Mouse (Mus musculus) forebrain, embryonic 11.5 days (tissue): Measurements from ENCODE around the gene Grk6. TPM values are rescaled to one million over a fixed set of nuclear protein-coding genes. Genes with fewer than 3 reads are reported as not detected.
"Not testable (repeated sequence)": the region's sequence is repeated elsewhere in the genome, so short reads cannot be mapped to it uniquely, and the experiment has no call there.

Experiments used
- ATAC-seq: fragments of 200-750 bp; cut with Nextera tagmentation; replicated peaks from 2 replicates; pipeline ENCODE4 v1.8.0; 2017; ENCODE audit warnings: moderate TSS enrichment; ENCODE audit not compliant: low FRiP score
- DNase-seq: peaks from one replicate; pipeline ENCODE4 v3.0.0-alpha.2; 2017; ENCODE audit warnings: low spot score
- H3K27ac ChIP-seq: fragments of 300-500 bp; sonication (generic); 2 replicates; pipeline ENCODE4 v1.5.1; 2014; ENCODE audit warnings: low read depth, low read length
- H3K27me3 ChIP-seq: fragments of 300-500 bp; sonication (generic); 2 replicates; pipeline ENCODE4 v1.6.1; 2014; ENCODE audit warnings: mild to moderate bottlenecking, low read length, mixed read lengths; ENCODE audit not compliant: control insufficient read depth, insufficient read depth
- H3K36me3 ChIP-seq: fragments of 300-500 bp; sonication (generic); 2 replicates; pipeline ENCODE4 v1.6.1; 2014; ENCODE audit warnings: mild to moderate bottlenecking, low read length, moderate library complexity, mixed read lengths; ENCODE audit not compliant: control insufficient read depth, insufficient read depth
- H3K4me1 ChIP-seq: fragments of 300-500 bp; sonication (generic); replicated peaks from 2 replicates; pipeline ENCODE4 v1.6.1; 2014; ENCODE audit warnings: low read length, mixed read lengths; ENCODE audit not compliant: control insufficient read depth, insufficient read depth
- H3K4me2 ChIP-seq: fragments of 300-500 bp; sonication (generic); 2 replicates; pipeline ENCODE4 v1.6.1; 2014; ENCODE audit warnings: low read depth, mild to moderate bottlenecking, low read length, moderate library complexity, mixed read lengths; ENCODE audit not compliant: severe bottlenecking
- H3K4me3 ChIP-seq: fragments of 300-500 bp; sonication (generic); 2 replicates; pipeline ENCODE4 v1.5.1; 2014; ENCODE audit warnings: low read depth, low read length
- H3K9ac ChIP-seq: fragments of 300-500 bp; sonication (generic); 2 replicates; pipeline ENCODE4 v1.6.1; 2014; ENCODE audit warnings: low read length
- H3K9me3 ChIP-seq: fragments of 300-500 bp; sonication (generic); 2 replicates; pipeline ENCODE4 v1.6.1; 2016; ENCODE audit warnings: low read length, mixed read lengths; ENCODE audit not compliant: control insufficient read depth
- WGBS: fragments of 180-500 bp; shearing (Covaris S2); extraction: QIAGEN DNeasy Blood & Tissue Kit; methylation state at CpG from one replicate; pipeline ENCODE4 v1.1.7; 2014; 5-methylcytosine and 5-hydroxymethylcytosine counted together
- polyA plus RNA-seq: library from polyadenylated mRNA; unstranded; fragments of >200 nt; fragmentation: Nextera tagmentation; extraction: Ambion mirVana; gene quantifications from 2 replicates; pipeline ENCODE4 v1.2.1, GENCODE M21; 2014

The Grk6 gene
- polyA plus RNA-seq, 1 experiment from 2014 or later, result 69.5 TPM

DNA sequence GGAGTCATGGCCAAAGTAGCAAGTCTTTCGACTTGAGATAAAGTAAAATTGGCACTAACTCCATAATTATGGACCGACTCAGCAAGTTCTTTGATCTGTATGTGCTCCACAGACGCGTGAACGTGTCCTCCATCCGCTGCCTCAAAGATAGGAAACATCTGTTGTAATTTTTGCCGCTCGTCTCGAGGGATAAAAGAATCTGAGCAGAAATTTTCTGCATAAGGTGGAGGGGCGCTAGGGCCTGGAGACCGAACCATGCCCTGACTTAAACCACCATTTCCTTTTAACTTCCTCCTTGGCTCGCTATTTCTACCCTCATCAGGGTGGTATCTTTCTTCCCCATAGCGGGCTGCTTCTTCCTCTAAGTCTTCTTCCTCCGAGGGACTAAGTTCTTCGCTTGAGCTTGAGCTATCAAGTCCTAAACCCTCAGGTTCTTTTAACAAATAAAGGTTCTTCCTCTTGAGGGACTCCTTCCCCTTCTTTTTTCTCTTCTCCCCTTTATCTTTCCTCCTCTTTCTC lies 7.7 kb upstream of the Grk6 start:
- not testable (repeated sequence) for H3K27me3 ChIP-seq, H3K36me3 ChIP-seq, ATAC-seq, H3K4me1 ChIP-seq, H3K4me2 ChIP-seq, H3K9ac ChIP-seq, H3K27ac ChIP-seq, DNase-seq, H3K4me3 ChIP-seq, H3K9me3 ChIP-seq
- WGBS, result 89% methylated on average over 14 of the region's 15 CpGs

DNA sequence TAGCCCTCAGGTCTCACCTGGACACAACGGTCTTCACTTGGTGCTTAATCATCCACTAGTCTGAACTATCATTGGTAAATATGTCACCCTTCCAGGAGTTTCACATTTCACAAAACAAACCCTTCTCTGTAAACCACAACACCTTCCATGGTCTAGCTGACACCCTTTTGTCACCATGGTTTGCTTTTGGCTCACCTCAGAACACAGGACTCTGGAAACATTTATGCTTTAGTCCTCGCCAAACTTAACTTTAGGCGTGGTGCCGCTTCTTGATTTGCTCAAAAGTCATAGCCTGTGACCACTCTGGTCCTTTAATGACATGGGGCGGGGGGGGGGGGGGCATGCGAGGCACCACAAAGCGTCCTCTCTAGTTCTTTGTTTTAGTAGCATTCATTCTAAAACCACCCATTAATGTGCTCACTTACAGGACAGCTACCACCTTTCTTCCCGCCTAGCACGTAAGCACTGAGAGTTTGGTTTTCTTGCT lies 1.0 kb upstream of the Grk6 start:
- Histone ChIP-seq H3K36me3 (no peaks in the 10 kb centered on the region), H3K27ac (no peak overlapping the region; the same call in 1 of the 2 replicates), H3K4me1 (peaks cover 8% of the 10 kb centered on the region; the same call in 1 of the 2 replicates), H3K9ac (peak overlapping the region; percentile 65), H3K4me2 (peak overlapping the region; percentile 86), H3K4me3 (peak overlapping the region; percentile 90), H3K9me3 (no peaks in the 10 kb centered on the region), H3K27me3 (no peaks in the 10 kb centered on the region)
- 49% methylated on average over 9 of the region's 9 CpGs for WGBS
- ATAC-seq (no peak), DNase-seq (no peak)

GRCm38 (mm10) chr13:55444286-55444936 lies 461 bp upstream of the Grk6 start:
- H3K9ac ChIP-seq, result peak overlapping the region; percentile 65
- no peaks in the 10 kb centered on the region for H3K27me3 ChIP-seq
- H3K4me2 ChIP-seq, result peak overlapping the region; percentile 86
- 1% methylated on average over 33 of the region's 33 CpGs for WGBS
- no peak for DNase-seq
- H3K9me3 ChIP-seq, result no peaks in the 10 kb centered on the region
- H3K4me3 ChIP-seq, result peak overlapping the region; percentile 90
- peaks cover 8% of the 10 kb centered on the region; the same call in 1 of the 2 replicates for H3K4me1 ChIP-seq
- no peaks in the 10 kb centered on the region for H3K36me3 ChIP-seq
- H3K27ac ChIP-seq, result peak overlapping the region; percentile 87
- peak; percentile 65 for ATAC-seq

DNA sequence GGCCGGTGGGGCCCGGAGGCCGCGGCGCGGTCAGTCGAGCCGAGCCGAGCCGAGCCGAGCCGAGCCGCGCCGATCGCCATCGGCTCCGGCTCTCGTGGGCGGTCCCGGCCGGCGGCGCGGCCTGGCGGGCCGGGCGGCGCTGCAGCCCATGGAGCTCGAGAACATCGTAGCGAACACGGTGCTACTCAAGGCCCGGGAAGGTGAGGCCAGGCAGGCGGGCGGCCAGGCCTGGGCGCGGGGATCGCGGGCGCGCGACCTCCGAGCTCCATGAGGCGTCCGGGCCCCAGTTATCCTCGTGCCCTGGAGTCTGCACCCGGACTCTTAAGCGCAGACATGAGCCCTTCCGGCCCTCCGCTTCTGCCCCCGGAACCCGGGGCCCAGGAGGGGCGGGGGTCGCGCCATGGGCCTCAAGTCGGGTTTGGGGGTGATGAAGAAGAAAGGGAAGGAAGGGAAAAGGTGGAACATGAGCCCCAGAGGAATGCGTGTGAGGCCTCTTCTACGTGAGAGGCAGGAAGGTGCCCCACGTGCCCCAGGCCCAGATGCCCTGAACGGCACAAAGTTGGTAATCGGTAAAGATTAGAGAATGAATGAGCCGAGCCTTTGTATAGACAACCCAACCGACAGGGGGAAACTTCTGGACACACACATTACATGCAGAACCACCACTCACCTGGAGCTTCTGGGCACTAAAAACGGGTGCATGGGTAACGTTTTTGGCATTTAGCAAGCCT lies 654 bp downstream of the Grk6 start:
- Histone ChIP-seq H3K9me3 (no peaks in the 10 kb centered on the region), H3K4me2 (peak overlapping the region; percentile 86), H3K4me1 (peaks cover 8% of the 10 kb centered on the region; the same call in 1 of the 2 replicates), H3K36me3 (no peaks in the 10 kb centered on the region), H3K9ac (peak overlapping the region; percentile 94), H3K27ac (peak overlapping the region; percentile 87), H3K27me3 (no peaks in the 10 kb centered on the region), H3K4me3 (peak overlapping the region; percentile 90)
- peak; percentile 60 for ATAC-seq
- DNase-seq, result no peak
- under 1% methylated on average over 60 of the region's 66 CpGs for WGBS

- Histone ChIP-seq H3K27ac (no peak overlapping the region), H3K9ac (peak overlapping the region; percentile 94)
- WGBS, result 77% methylated on average over 6 of the region's 6 CpGs
These were observed 1.7 kb downstream of the Grk6 start for GRCm38 (mm10) chr13:55446483-55447105.

DNA sequence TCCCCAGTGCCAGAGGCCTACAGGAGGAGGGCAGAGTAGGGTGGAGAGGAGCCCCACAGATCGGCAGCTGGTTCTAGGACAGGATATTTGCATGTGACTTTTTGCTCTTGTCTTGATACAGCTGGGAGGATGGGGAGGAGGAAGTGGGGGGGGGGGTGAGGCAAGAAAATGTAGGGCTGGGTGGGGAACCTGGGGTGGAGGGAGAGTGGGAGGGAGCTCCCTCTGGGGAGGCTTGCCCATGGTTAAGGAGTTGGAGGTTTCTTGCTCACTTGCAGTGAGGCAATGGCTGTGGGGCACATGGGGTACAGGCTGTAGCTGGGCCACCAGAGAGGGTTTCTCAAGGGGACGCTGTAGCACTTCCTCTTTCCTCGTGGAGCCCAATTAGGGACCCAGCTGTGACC lies 2.7 kb downstream of the Grk6 start:
- H3K4me3 ChIP-seq, result no peak overlapping the region
- H3K4me1 ChIP-seq, result peaks cover 8% of the 10 kb centered on the region; the same call in 1 of the 2 replicates
- no peak for DNase-seq
- H3K27ac ChIP-seq, result no peak overlapping the region
- H3K4me2 ChIP-seq, result 0 out of 2 replicates have a peak overlapping the region, but pooled peaks have one; percentile 13
- no peak for ATAC-seq
- H3K27me3 ChIP-seq, result no peaks in the 10 kb centered on the region
- H3K36me3 ChIP-seq, result peaks cover 17% of the 10 kb centered on the region; the same call in 1 of the 2 replicates
- no peak overlapping the region for H3K9ac ChIP-seq
- H3K9me3 ChIP-seq, result no peaks in the 10 kb centered on the region
- WGBS, result 61% methylated on average over 3 of the region's 3 CpGs

More at GRCm38 (mm10) chr13:55446483-55447105, 1.7 kb downstream of the Grk6 start:
- Histone ChIP-seq H3K4me3 (peak overlapping the region; percentile 90), H3K4me2 (peak overlapping the region; percentile 86), H3K27me3 (no peaks in the 10 kb centered on the region), H3K4me1 (peaks cover 8% of the 10 kb centered on the region; the same call in 1 of the 2 replicates), H3K36me3 (peaks cover 9% of the 10 kb centered on the region; the same call in 1 of the 2 replicates), H3K9me3 (no peaks in the 10 kb centered on the region)
- no peak for ATAC-seq
- no peak for DNase-seq

GRCm38 (mm10) chr13:55448131-55448530 lies 3.3 kb downstream of the Grk6 start:
- peaks cover 8% of the 10 kb centered on the region; the same call in 1 of the 2 replicates for H3K4me1 ChIP-seq
- no peaks in the 10 kb centered on the region for H3K9me3 ChIP-seq
- no peak overlapping the region for H3K4me2 ChIP-seq
- H3K4me3 ChIP-seq, result no peak overlapping the region
- H3K36me3 ChIP-seq, result peaks cover 20% of the 10 kb centered on the region; the same call in 1 of the 2 replicates
- H3K27me3 ChIP-seq, result no peaks in the 10 kb centered on the region
- DNase-seq (no peak), ATAC-seq (no peak)
- 94% methylated on average over 5 of the region's 5 CpGs for WGBS
- no peak overlapping the region for H3K27ac ChIP-seq
- no peak overlapping the region for H3K9ac ChIP-seq

GRCm38 (mm10) chr13:55449205-55449604 lies 4.3 kb downstream of the Grk6 start:
- Histone ChIP-seq H3K27ac (no peak overlapping the region), H3K4me1 (peaks cover 8% of the 10 kb centered on the region; the same call in 1 of the 2 replicates), H3K9ac (no peak overlapping the region), H3K4me3 (no peak overlapping the region), H3K36me3 (peaks cover 24% of the 10 kb centered on the region; the same call in 1 of the 2 replicates), H3K27me3 (no peaks in the 10 kb centered on the region), H3K4me2 (no peak overlapping the region), H3K9me3 (no peaks in the 10 kb centered on the region)
- DNase-seq (no peak), ATAC-seq (no peak)
- 89% methylated on average over 9 of the region's 9 CpGs for WGBS
